Mouse (Mus musculus) mouse trophoblast stem cell (cell line): ENCODE data around the gene 4931429L15Rik.

Experiments used
- in situ Hi-C, 2 experiments: fragments of 300-500 bp; cut with MseI, MboI; formaldehyde crosslinking; loops; 2 replicates in 1 of 2; 3 replicates in 1 of 2; pipeline ENCODE4 v1.15.1; 2025

The 4931429L15Rik gene

DNA sequence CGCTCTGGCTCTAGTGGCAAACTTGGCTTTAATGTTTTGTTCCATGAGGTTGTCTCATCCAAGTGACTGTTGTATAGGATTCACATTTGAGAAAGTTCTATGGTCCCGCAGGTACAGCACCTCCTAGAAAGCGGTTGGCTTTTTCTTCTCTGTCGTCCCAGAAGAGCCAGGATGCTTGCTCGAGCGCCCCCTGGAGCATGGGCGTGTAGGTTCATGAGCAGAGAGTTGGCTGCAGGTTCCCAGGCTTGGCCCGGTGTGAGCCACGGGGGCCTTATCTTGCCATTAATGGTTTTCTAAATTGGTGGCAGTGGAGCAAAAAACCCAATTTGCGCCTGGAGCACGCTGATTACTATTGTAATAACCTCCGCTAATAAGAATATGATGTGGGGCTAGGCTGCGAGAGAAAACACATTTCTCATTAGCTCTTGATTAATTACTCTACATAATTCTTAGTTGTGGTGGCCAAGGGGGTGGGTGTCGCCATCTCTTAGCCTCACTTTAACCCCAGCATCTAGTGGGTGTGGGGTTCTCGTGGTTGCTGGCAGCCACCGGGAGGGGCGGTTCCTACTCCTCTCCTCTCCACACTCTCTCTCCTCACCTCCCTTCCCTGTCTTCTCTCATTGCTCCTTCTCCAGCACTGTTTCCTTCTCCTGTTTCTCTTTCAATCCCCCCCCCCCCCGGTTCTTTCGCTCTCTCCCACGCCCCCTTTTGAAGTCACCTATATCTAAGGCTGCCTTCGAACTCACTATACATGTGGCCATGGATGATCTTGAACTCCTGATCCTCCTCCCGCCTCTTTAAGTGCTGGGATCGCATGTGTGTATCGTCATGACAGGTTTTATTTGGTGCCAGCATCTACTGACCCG is 8.2 kb upstream of the 4931429L15Rik start:
- in situ Hi-C loops = no loop called here

- in situ Hi-C loops = no loop called here
Observed at GRCm38 (mm10) chr9:46326694-46327405, 7.1 kb upstream of the 4931429L15Rik start.

GRCm38 (mm10) chr9:46320461-46320860 is 675 bp upstream of the 4931429L15Rik start:
- in situ Hi-C loops = no loop called here

GRCm38 (mm10) chr9:46317957-46318356 is 1.8 kb downstream of the 4931429L15Rik start:
- in situ Hi-C loops = no loop called here

GRCm38 (mm10) chr9:46316909-46317308 is 2.9 kb downstream of the 4931429L15Rik start:
- in situ Hi-C loops = no loop called here

- in situ Hi-C loops = no loop called here
Observed at GRCm38 (mm10) chr9:46316388-46316787, 3.4 kb downstream of the 4931429L15Rik start.

GRCm38 (mm10) chr9:46315807-46316365 is 3.9 kb downstream of the 4931429L15Rik start:
- in situ Hi-C loops = no loop called here

- in situ Hi-C loops = no loop called here
Observed at GRCm38 (mm10) chr9:46314921-46315320, 4.9 kb downstream of the 4931429L15Rik start.

GRCm38 (mm10) chr9:46314507-46314906 is 5.3 kb downstream of the 4931429L15Rik start:
- in situ Hi-C loops = no loop called here

DNA sequence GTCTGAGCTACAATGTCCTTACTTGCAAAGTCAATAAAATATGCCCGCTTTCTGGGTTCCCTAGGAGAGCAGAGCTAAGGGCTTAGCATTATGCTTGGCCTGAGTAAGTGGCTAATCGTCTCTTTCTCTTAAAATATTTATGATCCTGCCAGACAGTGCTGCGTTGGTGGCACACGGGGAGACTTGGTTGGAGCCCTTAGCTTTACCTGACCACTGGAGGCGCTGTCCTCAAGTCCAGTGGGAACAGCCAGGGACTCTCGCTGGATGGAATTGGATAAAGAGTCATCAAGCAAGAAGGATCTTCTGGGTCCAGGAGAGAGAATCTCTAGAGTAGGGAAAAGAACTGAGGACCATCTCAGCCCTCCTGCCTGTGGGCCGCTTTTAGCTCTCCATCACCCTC is 10.7 kb downstream of the 4931429L15Rik start:
- in situ Hi-C loops = no loop called here

- in situ Hi-C loops = no loop called here
Observed at GRCm38 (mm10) chr9:46302142-46302541, 17.6 kb downstream of the 4931429L15Rik start.

GRCm38 (mm10) chr9:46298381-46298780 is 21.4 kb downstream of the 4931429L15Rik start:
- in situ Hi-C loops = no loop called here

GRCm38 (mm10) chr9:46282631-46283436 is 37.0 kb downstream of the 4931429L15Rik start, which contains the start of gene Bud13:
Gene Bud13, plus strand, starts transcription at chr9:46283008.
- in situ Hi-C loops = no loop called here

DNA sequence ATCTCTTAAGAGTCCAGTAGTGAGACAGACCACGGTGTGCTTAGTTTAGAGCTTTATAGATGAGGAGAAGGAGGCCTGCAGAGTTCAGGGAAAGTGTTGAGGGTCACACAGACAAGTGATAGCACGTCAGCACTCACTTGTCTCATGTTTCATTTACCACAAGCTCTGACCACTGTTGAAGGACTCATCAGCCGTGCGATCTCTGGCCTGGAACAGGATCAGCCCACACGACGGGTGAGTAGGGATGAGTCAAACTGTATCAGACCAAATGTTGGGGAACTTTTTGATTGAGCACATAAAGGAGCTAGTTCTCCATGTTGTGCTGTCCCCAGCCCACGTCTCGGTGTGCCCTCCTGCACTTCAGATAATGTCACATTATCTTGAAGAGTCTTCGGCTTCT is 45.3 kb downstream of the 4931429L15Rik start:
- in situ Hi-C loops = no loop called here

DNA sequence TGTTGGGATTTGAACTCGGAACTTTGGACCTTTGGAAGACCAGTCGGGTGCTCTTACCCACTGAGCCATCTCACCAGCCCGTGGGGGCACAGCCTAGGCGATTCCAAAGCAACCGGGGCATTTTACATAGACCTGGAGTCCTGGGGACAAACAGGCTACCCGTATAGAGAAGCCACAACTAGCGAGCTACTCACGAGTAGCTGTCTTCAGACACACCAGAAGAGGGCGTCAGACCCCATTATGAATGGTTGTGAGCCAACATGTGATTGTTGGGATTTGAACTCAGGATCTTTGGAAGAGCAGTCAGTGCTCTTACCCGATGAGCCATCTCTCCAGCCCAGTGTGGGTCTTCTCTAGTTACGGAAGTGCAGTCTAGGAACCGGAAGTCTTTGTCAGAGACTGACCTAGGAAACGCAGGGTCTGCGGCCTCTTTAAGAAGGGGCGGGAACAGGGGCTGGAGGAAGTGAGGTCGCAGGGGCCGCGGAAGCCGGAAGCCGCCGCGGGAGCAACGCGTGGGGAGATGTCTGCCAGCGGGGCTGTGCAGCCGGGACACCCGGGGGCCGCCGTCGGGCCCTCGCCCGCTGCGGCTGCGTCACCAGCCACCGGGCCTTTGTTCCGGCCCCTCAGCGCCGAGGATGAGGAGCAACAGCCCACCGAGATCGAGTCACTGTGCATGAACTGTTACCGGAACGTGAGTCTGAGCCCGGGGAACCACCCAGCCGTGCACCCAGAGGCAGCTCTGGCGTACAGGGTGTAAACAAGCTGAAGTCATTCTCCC is 46.9 kb downstream of the 4931429L15Rik start, which contains the start of gene Zpr1:
Gene Zpr1, plus strand, starts transcription at position 388 of the 778 bp plus-strand sequence.
- in situ Hi-C loops = no loop called here

DNA sequence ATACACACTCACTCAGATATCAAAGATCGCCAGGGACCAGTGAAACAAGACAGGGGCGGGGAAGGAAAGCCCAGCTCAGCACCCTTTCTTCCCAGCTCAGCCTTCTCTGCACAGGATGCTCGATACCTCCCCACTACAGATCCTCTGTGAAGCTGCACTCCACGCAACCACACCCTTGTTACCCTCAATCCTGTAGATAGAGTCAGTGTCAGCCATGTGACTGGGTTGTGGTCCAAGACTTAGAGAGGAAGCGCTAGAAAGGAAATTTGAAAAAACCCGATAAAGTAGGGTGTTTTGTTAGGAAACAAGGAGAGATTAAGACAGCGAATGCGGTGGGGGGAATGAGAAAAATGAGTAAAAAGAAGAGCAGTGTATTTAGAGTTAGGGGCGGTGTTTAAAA is 47.7 kb downstream of the 4931429L15Rik start:
- in situ Hi-C loops = no loop called here

GRCm38 (mm10) chr9:46270782-46271181 is 49.0 kb downstream of the 4931429L15Rik start:
- in situ Hi-C loops = no loop called here

- in situ Hi-C loops = no loop called here
Observed at GRCm38 (mm10) chr9:46269125-46269524, 50.7 kb downstream of the 4931429L15Rik start.

DNA sequence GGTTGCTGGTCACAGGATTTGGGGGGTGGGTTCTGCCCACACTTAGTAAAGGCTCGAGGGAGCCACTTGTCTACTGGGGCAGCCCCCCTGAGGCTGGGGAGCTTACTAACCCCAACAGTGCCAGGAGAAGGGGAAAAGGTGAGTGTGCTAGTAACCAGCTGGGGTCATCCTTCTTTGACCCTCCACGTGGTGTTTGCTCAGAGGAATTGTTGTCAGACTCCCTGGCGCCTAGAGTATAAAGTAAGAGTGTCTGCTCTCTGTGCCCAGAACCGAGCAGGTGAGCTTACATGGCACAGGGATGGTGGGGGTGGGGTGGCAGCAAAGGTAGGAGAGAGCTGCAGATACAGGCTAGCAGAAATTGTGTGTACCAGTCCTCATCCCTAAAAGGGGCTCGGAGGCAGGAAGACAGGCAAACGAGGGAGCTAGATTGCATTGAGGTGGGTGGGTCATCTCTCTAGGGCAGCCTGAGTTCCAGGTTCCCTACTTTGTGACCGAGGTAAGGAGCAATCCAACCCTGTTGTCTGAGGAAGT is 51.4 kb downstream of the 4931429L15Rik start, which contains the start of gene Apoa5:
Gene Apoa5, plus strand, starts transcription at position 291 of the 531 bp plus-strand sequence.
- in situ Hi-C loops = no loop called here

DNA sequence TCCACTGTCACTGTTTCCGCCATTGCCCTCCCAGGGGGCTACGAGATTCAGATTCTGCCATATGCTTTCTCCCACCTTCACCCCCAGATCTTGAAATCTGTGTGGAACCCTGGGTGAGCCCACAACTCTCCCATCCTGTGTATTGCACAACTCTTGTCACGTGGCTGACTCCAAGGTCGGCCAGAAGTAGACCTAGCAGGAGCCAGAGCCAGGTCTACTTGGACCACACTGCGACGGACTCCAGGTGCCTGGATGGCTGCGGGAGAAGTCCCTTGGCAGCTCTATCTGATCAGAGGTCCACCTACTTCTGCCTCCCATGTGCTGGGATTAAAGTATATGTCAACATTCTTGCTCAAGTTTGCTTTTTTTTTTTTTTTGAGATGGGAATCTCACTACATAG is 58.7 kb downstream of the 4931429L15Rik start:
- in situ Hi-C loops = no loop called here
